Mouse (Mus musculus): Measurements from ENCODE around the gene Prpf8.

DNA sequence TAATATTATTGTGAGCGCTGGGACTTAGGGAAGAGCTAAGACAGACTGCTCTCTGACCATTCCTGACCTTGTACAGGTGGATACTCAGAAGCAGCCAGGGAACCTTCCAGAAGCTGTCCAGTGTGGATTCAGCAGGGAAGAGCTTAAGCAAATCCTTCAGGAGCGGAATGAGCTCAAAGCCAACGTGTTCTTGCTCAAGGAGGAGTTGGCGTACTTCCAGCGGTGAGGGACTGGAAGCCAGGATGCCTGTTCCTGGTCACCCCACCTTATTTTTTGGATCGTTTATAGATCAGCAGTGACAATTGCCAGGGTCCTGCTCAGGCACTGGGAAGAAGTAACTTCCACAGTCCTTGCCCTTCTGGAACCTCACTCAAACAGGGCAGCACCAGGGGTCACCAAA is 24.6 kb downstream of the Prpf8 start:
- TF ChIP-seq POLR2A (IDR thresholded peaks at IDR 0.05; ENCODE audit: control insufficient read depth, extremely low read depth, insufficient read depth, low read length, poor library complexity) = no peak
- no peak for TF ChIP-seq CTCF (IDR thresholded peaks at IDR 0.05; ENCODE audit: borderline replicate concordance, control insufficient read depth, extremely low read depth, insufficient read depth, low read length, poor library complexity)

Measured in thymus, adult 2 months (tissue).